Mouse (Mus musculus) spleen, adult 2 months (tissue): ENCODE results near the gene Prkar2a. TPM values are rescaled to one million over a fixed set of nuclear protein-coding genes. Genes with fewer than 3 reads are reported as not detected.

Source experiments
- DNase-seq, 2 experiments: peaks; one replicate each; pipeline versions ENCODE4 v3.0.0 to v3.0.0-alpha.2; 2012 to 2021; ENCODE audit warnings: low spot score in 2 of 2, low read depth in 1 of 2
- H3K27ac ChIP-seq: fragments of 200-500 bp; 2 replicates; pipeline ENCODE4 v1.5.1; 2012; ENCODE audit warnings: low read length, inconsistent platforms; ENCODE audit not compliant: insufficient read depth
- H3K27me3 ChIP-seq: fragments of 200-500 bp; 2 replicates; pipeline ENCODE4 v1.6.1; 2012; ENCODE audit warnings: mild to moderate bottlenecking, moderate library complexity, low read length, inconsistent platforms; ENCODE audit not compliant: control insufficient read depth, insufficient read depth
- H3K36me3 ChIP-seq: fragments of 200-500 bp; 2 replicates; pipeline ENCODE4 v1.6.1; 2012; ENCODE audit warnings: mild to moderate bottlenecking, low read length, inconsistent platforms; ENCODE audit not compliant: control insufficient read depth, insufficient read depth
- H3K4me1 ChIP-seq: fragments of 200-500 bp; 2 replicates; pipeline ENCODE4 v1.6.1; 2011; ENCODE audit warnings: inconsistent platforms; ENCODE audit not compliant: control insufficient read depth, insufficient read depth, insufficient read length
- H3K4me3 ChIP-seq: fragments of 200-500 bp; 2 replicates; pipeline ENCODE4 v1.5.1; 2011; ENCODE audit warnings: mild to moderate bottlenecking, inconsistent platforms; ENCODE audit not compliant: insufficient read depth, insufficient read length; ENCODE audit errors: extremely low read depth
- CTCF ChIP-seq: fragments of 200-500 bp; IDR thresholded peaks from 2 replicates; pipeline ENCODE4 v1.5.1; 2011; ENCODE audit warnings: mild to moderate bottlenecking, inconsistent platforms; ENCODE audit not compliant: insufficient read depth, insufficient read length, insufficient replicate concordance; ENCODE audit errors: extremely low read depth
- POLR2A ChIP-seq: fragments of 200-500 bp; IDR thresholded peaks from 2 replicates; pipeline ENCODE4 v1.6.1; 2011; ENCODE audit warnings: low read depth, low read length, inconsistent platforms
- WGBS: fragments of 180-500 bp; shearing (Covaris S2); methylation state at CpG from one replicate; pipeline ENCODE4 v1.1.7; 2018; 5-methylcytosine and 5-hydroxymethylcytosine counted together
- polyA plus RNA-seq: library from polyadenylated mRNA; depleted of rRNA; stranded (reverse); fragments of >200 nt; gene quantifications from 2 replicates; pipeline ENCODE4 v1.2.3, GENCODE M21; 2012

Gene Prkar2a
- polyA plus RNA-seq, 1 experiment: 3.9 TPM

- Histone ChIP-seq H3K27me3 (no peaks in the 10 kb centered on the region), H3K4me1 (no peaks in the 10 kb centered on the region), H3K27ac (no peak overlapping the region), H3K36me3 (no peaks in the 10 kb centered on the region), H3K4me3 (no peak overlapping the region)
- TF ChIP-seq POLR2A: no peak
- TF ChIP-seq CTCF: no peak
- DNase-seq: no peak
These were observed 72.4 kb downstream of the Prkar2a start for GRCm38 (mm10) chr9:108761561-108761960.

- no peak for TF ChIP-seq CTCF
- no peak for TF ChIP-seq POLR2A
- DNase-seq: no peak
- no peak overlapping the region for H3K4me3 ChIP-seq
- 75% methylated on average over 10 of the region's 10 CpGs for WGBS
- H3K27ac ChIP-seq: no peak overlapping the region
- no peaks in the 10 kb centered on the region for H3K36me3 ChIP-seq
- H3K4me1 ChIP-seq: no peaks in the 10 kb centered on the region
- no peaks in the 10 kb centered on the region for H3K27me3 ChIP-seq
These were observed 75.9 kb downstream of the Prkar2a start for GRCm38 (mm10) chr9:108764971-108765370.

- TF ChIP-seq POLR2A (no peak), CTCF (no peak)
- 89% methylated on average over 4 of the region's 4 CpGs for WGBS
- no peak overlapping the region for H3K27ac ChIP-seq
- H3K36me3 ChIP-seq: no peaks in the 10 kb centered on the region
- H3K4me3 ChIP-seq: no peak overlapping the region
- no peaks in the 10 kb centered on the region; the same call in 1 of the 2 replicates for H3K27me3 ChIP-seq
- no peak for DNase-seq
- H3K4me1 ChIP-seq: no peaks in the 10 kb centered on the region
These were observed 87.5 kb downstream of the Prkar2a start for GRCm38 (mm10) chr9:108776614-108777013.

GRCm38 (mm10) chr9:108777276-108777675 is 88.2 kb downstream of the Prkar2a start:
- TF ChIP-seq CTCF (no peak), POLR2A (no peak)
- Histone ChIP-seq H3K4me1 (no peaks in the 10 kb centered on the region), H3K27ac (no peak overlapping the region), H3K27me3 (no peaks in the 10 kb centered on the region; the same call in 1 of the 2 replicates), H3K4me3 (no peak overlapping the region), H3K36me3 (no peaks in the 10 kb centered on the region)
- WGBS: 86% methylated on average over 4 of the region's 4 CpGs
- DNase-seq: no peak

GRCm38 (mm10) chr9:108780959-108781358 is 91.8 kb downstream of the Prkar2a start:
- no peak for DNase-seq
- Histone ChIP-seq H3K4me1 (peaks cover 3% of the 10 kb centered on the region; the same call in 1 of the 2 replicates), H3K27me3 (no peaks in the 10 kb centered on the region), H3K36me3 (no peaks in the 10 kb centered on the region), H3K4me3 (no peak overlapping the region), H3K27ac (no peak overlapping the region)
- 66% methylated on average over 5 of the region's 5 CpGs for WGBS
- TF ChIP-seq POLR2A: no peak
- no peak for TF ChIP-seq CTCF

- Histone ChIP-seq H3K27ac (no peak overlapping the region), H3K4me3 (no peak overlapping the region)
- 74% methylated on average over 4 of the region's 4 CpGs for WGBS
These were observed 92.8 kb downstream of the Prkar2a start for GRCm38 (mm10) chr9:108781891-108782290.

GRCm38 (mm10) chr9:108782836-108783547 is 93.9 kb downstream of the Prkar2a start:
- Histone ChIP-seq H3K4me3 (peak overlapping the region; percentile 96), H3K36me3 (no peaks in the 10 kb centered on the region), H3K27me3 (no peaks in the 10 kb centered on the region), H3K27ac (no peak overlapping the region), H3K4me1 (peaks cover 3% of the 10 kb centered on the region; the same call in 1 of the 2 replicates)
- no peak for DNase-seq
- TF ChIP-seq CTCF: no peak
- no peak for TF ChIP-seq POLR2A
- 62% methylated on average over 9 of the region's 9 CpGs for WGBS

More at GRCm38 (mm10) chr9:108781891-108782290, 92.8 kb downstream of the Prkar2a start:
- no peak for TF ChIP-seq POLR2A
- no peak for TF ChIP-seq CTCF
- Histone ChIP-seq H3K36me3 (no peaks in the 10 kb centered on the region), H3K27me3 (no peaks in the 10 kb centered on the region), H3K4me1 (peaks cover 3% of the 10 kb centered on the region; the same call in 1 of the 2 replicates)
- no peak for DNase-seq
